Mouse (Mus musculus) heart, postnatal 0 days (tissue): ENCODE results near the gene Gm17545.

Source experiments
- CTCF ChIP-seq: IDR thresholded peaks from 2 replicates; pipeline ENCODE4 v1.5.1; 2016; ENCODE audit warnings: antibody characterized with exemption, control low read depth, low read depth
- EP300 ChIP-seq: IDR thresholded peaks from 2 replicates; pipeline ENCODE4 v1.6.1; 2016; ENCODE audit warnings: antibody characterized with exemption, low read depth

- TF ChIP-seq CTCF (no peak), EP300 (no peak)
These were observed 24.4 kb upstream of the Gm17545 start for GRCm38 (mm10) chr9:22429533-22430241.
